Mouse (Mus musculus): ENCODE results near the gene Tenm4. TPM values are rescaled to one million over a fixed set of nuclear protein-coding genes. Genes with fewer than 3 reads are reported as not detected.

Gene Tenm4
- total and polyA plus RNA-seq, 3 experiments, result 0.03 to 0.26 (median 0.04) TPM

DNA sequence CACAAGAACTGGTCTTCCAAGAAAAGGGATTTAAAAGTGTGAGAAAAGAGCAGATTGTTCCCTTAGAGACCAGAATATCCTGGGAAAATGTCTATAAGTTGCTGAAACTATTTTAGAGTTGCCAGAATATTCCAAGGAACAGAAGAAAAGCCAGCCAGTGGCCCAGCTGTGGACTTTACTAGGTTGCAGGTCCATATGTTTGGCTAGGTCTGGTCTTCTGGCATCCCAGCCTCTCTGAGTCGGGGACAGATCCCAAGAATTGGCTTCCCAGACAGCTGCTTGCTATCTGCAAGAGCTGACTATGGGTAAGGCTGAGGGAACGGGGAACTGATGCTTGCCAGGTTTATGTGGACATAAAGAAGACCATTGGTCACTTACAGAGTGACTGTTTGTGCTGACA is 352.6 kb downstream of the Tenm4 start:
- H3K27me3 ChIP-seq (replicated peaks), result no peaks in the 10 kb centered on the region

DNA sequence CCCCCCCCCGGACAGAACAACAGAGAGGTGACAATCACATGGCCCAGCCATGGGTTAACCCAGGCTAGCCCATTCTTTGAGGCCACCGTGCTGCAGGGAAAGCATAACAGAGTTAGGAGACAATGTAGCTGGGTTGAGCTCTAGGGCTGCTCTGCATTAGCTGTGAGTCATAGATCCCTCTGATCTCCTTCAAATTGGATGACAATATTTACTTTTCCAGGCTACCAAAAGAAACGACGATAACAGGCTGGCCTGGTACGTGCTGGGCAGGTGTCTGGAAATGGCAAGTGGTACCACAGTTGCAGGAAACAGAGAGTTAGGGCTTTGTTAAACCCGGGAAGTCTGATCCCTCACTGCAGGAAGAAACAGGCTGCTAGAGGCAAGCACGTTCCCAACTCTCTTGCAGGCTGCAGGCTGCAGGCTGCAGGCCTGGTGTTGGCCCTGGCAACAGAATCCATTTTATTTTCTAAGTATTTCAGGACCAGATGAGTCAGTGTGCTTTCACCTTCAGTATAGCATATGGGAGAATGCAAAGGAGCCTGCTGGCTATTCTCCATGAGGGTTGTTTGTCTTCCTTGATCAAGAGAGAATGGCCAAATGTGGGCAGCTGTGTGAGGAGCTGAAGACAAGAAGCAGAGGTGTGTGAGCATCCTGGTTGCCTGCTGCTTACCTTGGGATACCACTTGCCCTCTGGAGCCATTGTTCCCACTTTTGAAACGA is 353.6 kb downstream of the Tenm4 start:
- TF ChIP-seq POLR2AphosphoS2 (IDR thresholded peaks at IDR 0.05; ENCODE audit: low read depth, low read length), result no peak
- TF ChIP-seq ZMIZ1 (IDR thresholded peaks at IDR 0.05; ENCODE audit: low read depth, low read length), result no peak
- TF ChIP-seq CTCF (conservative IDR thresholded peaks at IDR 0.05 in 1 of 2, IDR thresholded peaks at IDR 0.05 in 1 of 2; ENCODE audit: low read depth in 2 of 2, low read length in 2 of 2), result no peak
- no peak for TF ChIP-seq CHD1 (IDR thresholded peaks at IDR 0.05; ENCODE audit: low read depth, low read length)
- no peak for TF ChIP-seq USF2 (conservative IDR thresholded peaks at IDR 0.05; ENCODE audit: low read depth, low read length)
- TF ChIP-seq UBTF (IDR thresholded peaks at IDR 0.05; ENCODE audit: low read depth, low read length), result no peak
- H3K9me3 ChIP-seq (replicated peaks; ENCODE audit: low read length), result no peaks in the 10 kb centered on the region
- dilution Hi-C loops (cut with MboI; ENCODE audit: extremely low pct_ligation_motif_present, extremely low pct_unique_long_range_greater_than_20kb, low sequenced_read_pairs), result no loop called here
- H3K9ac ChIP-seq (ENCODE audit: insufficient read depth, low read depth), result no peak overlapping the region
- DNase-seq (ENCODE audit: extremely low read depth), result no peak
- H3K4me2 ChIP-seq (ENCODE audit: insufficient read depth, low read depth, poor library complexity, severe bottlenecking), result no peak overlapping the region
- in situ Hi-C loops (cut with MboI; ENCODE audit: low pct_ligation_motif_present, low pct_unique_long_range_greater_than_20kb, low sequenced_read_pairs), result loop anchor here (10.0 kb wide), 1 partner anchor 380 kb away; no protein-coding TSS in a partner anchor
- no peaks in the 10 kb centered on the region for H3K4me1 ChIP-seq (ENCODE audit: control insufficient read depth in 1 of 2, insufficient read depth in 2 of 2)
- no peaks in the 10 kb centered on the region for H3K27me3 ChIP-seq (replicated peaks)
- H3K79me2 ChIP-seq (replicated peaks; ENCODE audit: control insufficient read depth, extremely low read depth, insufficient read depth, poor library complexity, severe bottlenecking), result no peaks in the 10 kb centered on the region
- no peak overlapping the region for H3K4me3 ChIP-seq (replicated peaks in 1 of 3; ENCODE audit: low read depth in 2 of 3, low read length in 2 of 3, poor library complexity in 1 of 3)
- H3K27ac ChIP-seq (ENCODE audit: insufficient read depth, low read depth), result no peak overlapping the region
- H3K36me3 ChIP-seq (replicated peaks in 1 of 2; ENCODE audit: control insufficient read depth in 1 of 2, insufficient read depth in 1 of 2, low read length in 1 of 2), result no peaks in the 10 kb centered on the region

More for the DNA sequence above, 352.6 kb downstream of the Tenm4 start:
- no peak for DNase-seq (ENCODE audit: extremely low read depth)
- no peaks in the 10 kb centered on the region for H3K36me3 ChIP-seq (replicated peaks in 1 of 2; ENCODE audit: control insufficient read depth in 1 of 2, insufficient read depth in 1 of 2, low read length in 1 of 2)
- in situ Hi-C loops (cut with MboI; ENCODE audit: low pct_ligation_motif_present, low pct_unique_long_range_greater_than_20kb, low sequenced_read_pairs), result loop anchor here (10.0 kb wide), 1 partner anchor 381 kb away; no protein-coding TSS in a partner anchor
- no peaks in the 10 kb centered on the region for H3K4me1 ChIP-seq (ENCODE audit: control insufficient read depth in 1 of 2, insufficient read depth in 2 of 2)
- H3K79me2 ChIP-seq (replicated peaks; ENCODE audit: control insufficient read depth, extremely low read depth, insufficient read depth, poor library complexity, severe bottlenecking), result no peaks in the 10 kb centered on the region
- no peaks in the 10 kb centered on the region for H3K9me3 ChIP-seq (replicated peaks; ENCODE audit: low read length)
- no peak overlapping the region for H3K4me2 ChIP-seq (ENCODE audit: insufficient read depth, low read depth, poor library complexity, severe bottlenecking)
- H3K9ac ChIP-seq (ENCODE audit: insufficient read depth, low read depth), result no peak overlapping the region
- TF ChIP-seq BHLHE40 (IDR thresholded peaks at IDR 0.05; ENCODE audit: low read depth, low read length) (no peak), ZKSCAN1 (IDR thresholded peaks at IDR 0.05; ENCODE audit: borderline replicate concordance, low read depth, low read length) (no peak), PAX5 (IDR thresholded peaks at IDR 0.05; ENCODE audit: low read length) (no peak), CHD2 (IDR thresholded peaks at IDR 0.05; ENCODE audit: low read length) (no peak), JUND (conservative IDR thresholded peaks at IDR 0.05; ENCODE audit: low read depth, low read length) (no peak), ELF1 (IDR thresholded peaks at IDR 0.05; ENCODE audit: low read depth, low read length) (no peak), E2F4 (IDR thresholded peaks at IDR 0.05; ENCODE audit: insufficient replicate concordance, low read depth, low read length) (no peak), ZMIZ1 (IDR thresholded peaks at IDR 0.05; ENCODE audit: low read depth, low read length) (no peak), MAZ (IDR thresholded peaks at IDR 0.05; ENCODE audit: low read depth, low read length) (no peak), KAT2A (IDR thresholded peaks at IDR 0.05; ENCODE audit: insufficient replicate concordance, low read length) (no peak), NELFE (IDR thresholded peaks at IDR 0.05; ENCODE audit: low read depth, low read length) (no peak)
- dilution Hi-C loops (cut with MboI; ENCODE audit: extremely low pct_ligation_motif_present, extremely low pct_unique_long_range_greater_than_20kb, low sequenced_read_pairs), result no loop called here
- H3K4me3 ChIP-seq (replicated peaks in 1 of 3; ENCODE audit: low read depth in 2 of 3, low read length in 2 of 3, poor library complexity in 1 of 3), result no peak overlapping the region
- no peak overlapping the region for H3K27ac ChIP-seq (ENCODE audit: insufficient read depth, low read depth)

Measured in CH12.LX (cell line).